Mouse (Mus musculus) neural tube, embryonic 12.5 days (tissue): Measurements from ENCODE around the gene Ctsh. TPM values are rescaled to one million over a fixed set of nuclear protein-coding genes. Genes with fewer than 3 reads are reported as not detected.

ENCODE experiments used
- ATAC-seq: fragments of 200-750 bp; cut with Nextera tagmentation; 2 replicates; pipeline ENCODE4 v1.8.0; 2017; ENCODE audit warnings: low read depth, mild to moderate bottlenecking, moderate TSS enrichment, moderate library complexity; ENCODE audit not compliant: low FRiP score
- H3K27ac ChIP-seq: fragments of 300-500 bp; sonication (generic); 2 replicates; pipeline ENCODE4 v1.5.1; 2016
- H3K27me3 ChIP-seq: fragments of 300-500 bp; sonication (generic); replicated peaks from 2 replicates; pipeline ENCODE4 v1.6.1; 2016; ENCODE audit warnings: mild to moderate bottlenecking
- H3K36me3 ChIP-seq: fragments of 300-500 bp; sonication (generic); 2 replicates; pipeline ENCODE4 v1.6.1; 2016; ENCODE audit warnings: mild to moderate bottlenecking
- H3K4me1 ChIP-seq: fragments of 300-500 bp; sonication (generic); 2 replicates; pipeline ENCODE4 v1.6.1; 2016
- H3K4me2 ChIP-seq: fragments of 300-500 bp; sonication (generic); replicated peaks from 2 replicates; pipeline ENCODE4 v1.6.1; 2016; ENCODE audit warnings: mild to moderate bottlenecking
- H3K4me3 ChIP-seq: fragments of 300-500 bp; sonication (generic); 2 replicates; pipeline ENCODE4 v1.5.1; 2016
- H3K9ac ChIP-seq: fragments of 300-500 bp; sonication (generic); 2 replicates; pipeline ENCODE4 v1.6.1; 2016; ENCODE audit warnings: mild to moderate bottlenecking
- H3K9me3 ChIP-seq: fragments of 300-500 bp; sonication (generic); 2 replicates; pipeline ENCODE4 v1.6.1; 2016; ENCODE audit warnings: mild to moderate bottlenecking
- WGBS: fragments of 180-500 bp; shearing (Covaris S2); methylation state at CpG from one replicate; pipeline ENCODE4 v1.1.7; 2016; 5-methylcytosine and 5-hydroxymethylcytosine counted together
- polyA plus RNA-seq: library from polyadenylated mRNA; unstranded; fragments of >200 nt; fragmentation: Nextera tagmentation; extraction: Ambion mirVana; gene quantifications from 2 replicates; pipeline ENCODE4 v1.2.1, GENCODE M21; 2016

The Ctsh gene
- polyA plus RNA-seq, 1 experiment from 2014 or later = 19.9 TPM

GRCm38 (mm10) chr9:90115308-90115700, 61.4 kb downstream of the Ctsh start:
- Histone ChIP-seq H3K4me3 (no peak overlapping the region), H3K4me1 (peaks cover 23% of the 10 kb centered on the region), H3K9me3 (no peaks in the 10 kb centered on the region), H3K9ac (peak overlapping the region; percentile 57; the same call in 1 of the 2 replicates), H3K36me3 (no peaks in the 10 kb centered on the region), H3K27ac (no peak overlapping the region), H3K27me3 (no peaks in the 10 kb centered on the region), H3K4me2 (peak overlapping the region; percentile 65)
- ATAC-seq = no peak

GRCm38 (mm10) chr9:90117234-90117633, 63.3 kb downstream of the Ctsh start:
- Histone ChIP-seq H3K9ac (no peak overlapping the region), H3K4me3 (no peak overlapping the region), H3K36me3 (no peaks in the 10 kb centered on the region), H3K27me3 (no peaks in the 10 kb centered on the region), H3K9me3 (no peaks in the 10 kb centered on the region), H3K27ac (no peak overlapping the region), H3K4me1 (peaks cover 11% of the 10 kb centered on the region), H3K4me2 (no peak overlapping the region)
- ATAC-seq = no peak

GRCm38 (mm10) chr9:90122246-90122740, 68.3 kb downstream of the Ctsh start:
- Histone ChIP-seq H3K4me3 (no peak overlapping the region), H3K4me1 (no peaks in the 10 kb centered on the region), H3K36me3 (no peaks in the 10 kb centered on the region), H3K4me2 (no peak overlapping the region), H3K27me3 (no peaks in the 10 kb centered on the region), H3K9me3 (no peaks in the 10 kb centered on the region), H3K27ac (no peak overlapping the region), H3K9ac (no peak overlapping the region)
- no peak for ATAC-seq
- 63% methylated on average over 4 of the region's 4 CpGs for WGBS

DNA sequence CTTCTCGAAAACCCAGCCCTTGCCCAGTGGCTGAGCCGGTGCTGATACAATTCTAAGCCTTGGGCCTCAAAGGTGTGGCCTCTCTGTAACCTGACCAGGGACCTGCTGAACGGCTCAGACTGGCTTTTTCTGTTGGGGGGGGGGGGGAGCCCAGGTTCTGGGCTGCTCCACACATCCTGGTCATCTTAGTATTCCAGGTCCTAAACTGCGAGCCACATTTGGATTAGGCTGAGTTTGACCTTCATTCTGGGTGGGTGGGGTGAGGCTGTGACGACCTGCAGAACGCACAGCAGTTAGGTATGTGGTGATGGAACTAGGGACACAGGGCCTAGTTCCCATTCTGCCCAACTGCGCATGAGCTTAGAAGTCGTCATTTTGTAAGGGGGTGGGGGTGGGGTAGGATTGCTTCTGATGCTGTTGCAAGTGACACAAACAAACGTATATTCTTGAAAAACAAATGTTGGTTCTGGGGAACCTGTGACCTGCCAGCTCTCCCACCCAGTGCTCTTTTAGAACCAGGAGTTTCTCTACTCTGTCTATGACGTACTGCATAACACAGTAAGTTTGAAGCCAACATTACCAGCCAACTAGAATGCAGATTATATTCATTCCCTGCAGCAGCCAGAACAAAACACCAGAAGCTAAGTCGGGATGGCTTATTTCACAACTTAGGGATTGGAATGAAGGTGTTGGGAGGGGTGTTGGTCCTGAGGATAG, 70.4 kb downstream of the Ctsh start:
- Histone ChIP-seq H3K27ac (no peak overlapping the region), H3K9me3 (no peaks in the 10 kb centered on the region), H3K4me2 (no peak overlapping the region; the same call in 1 of the 2 replicates), H3K36me3 (no peaks in the 10 kb centered on the region), H3K9ac (no peak overlapping the region), H3K4me1 (no peaks in the 10 kb centered on the region), H3K27me3 (no peaks in the 10 kb centered on the region), H3K4me3 (no peak overlapping the region)
- ATAC-seq = peak; percentile 29; the same call in 1 of the 2 replicates
- 36% methylated on average over 11 of the region's 11 CpGs for WGBS

DNA sequence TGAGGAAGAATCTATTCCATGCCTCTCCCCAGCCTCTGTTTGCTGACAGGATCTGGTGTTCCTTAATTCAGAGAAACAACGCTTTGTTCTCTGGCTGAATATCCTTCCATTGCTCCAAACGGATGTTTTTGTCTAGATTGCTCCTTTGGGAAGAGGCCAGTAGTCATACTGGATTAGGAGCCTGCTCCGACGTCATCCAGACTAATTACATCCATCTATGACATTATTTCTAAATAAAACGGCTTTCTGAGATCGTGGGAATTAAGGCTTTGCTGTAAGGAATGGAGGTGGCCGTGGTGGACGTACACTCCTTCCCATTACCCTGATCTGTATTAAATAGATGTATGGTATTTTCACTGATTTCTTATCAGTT, 70.9 kb downstream of the Ctsh start:
- Histone ChIP-seq H3K4me2 (no peak overlapping the region; the same call in 1 of the 2 replicates), H3K4me3 (no peak overlapping the region), H3K27ac (no peak overlapping the region), H3K9ac (no peak overlapping the region), H3K27me3 (no peaks in the 10 kb centered on the region), H3K9me3 (no peaks in the 10 kb centered on the region), H3K36me3 (no peaks in the 10 kb centered on the region), H3K4me1 (no peaks in the 10 kb centered on the region)
- ATAC-seq = peak; percentile 42; the same call in 1 of the 2 replicates
- 42% methylated on average over 8 of the region's 8 CpGs for WGBS

Other genes with a start within 250 kb of the Ctsh start
- gene Rasgrf1, start 144.2 kb upstream of the Ctsh start, polyA plus RNA-seq = 0.18 and 0.28 TPM in 2 replicates
- gene Morf4l1, start 60.6 kb downstream of the Ctsh start, polyA plus RNA-seq = 507 and 535 TPM in 2 replicates
- gene Adamts7, start 108.9 kb downstream of the Ctsh start, polyA plus RNA-seq = 19.0 and 19.1 TPM in 2 replicates
- gene Tbc1d2b, start 216.7 kb downstream of the Ctsh start, polyA plus RNA-seq = 8.6 and 11.7 TPM in 2 replicates